Mouse (Mus musculus): ENCODE results near the gene Ankrd39.
A peak's percentile ranks its signal among the peaks of the same experiment; 100 is the strongest.

Ankrd39 gene

DNA sequence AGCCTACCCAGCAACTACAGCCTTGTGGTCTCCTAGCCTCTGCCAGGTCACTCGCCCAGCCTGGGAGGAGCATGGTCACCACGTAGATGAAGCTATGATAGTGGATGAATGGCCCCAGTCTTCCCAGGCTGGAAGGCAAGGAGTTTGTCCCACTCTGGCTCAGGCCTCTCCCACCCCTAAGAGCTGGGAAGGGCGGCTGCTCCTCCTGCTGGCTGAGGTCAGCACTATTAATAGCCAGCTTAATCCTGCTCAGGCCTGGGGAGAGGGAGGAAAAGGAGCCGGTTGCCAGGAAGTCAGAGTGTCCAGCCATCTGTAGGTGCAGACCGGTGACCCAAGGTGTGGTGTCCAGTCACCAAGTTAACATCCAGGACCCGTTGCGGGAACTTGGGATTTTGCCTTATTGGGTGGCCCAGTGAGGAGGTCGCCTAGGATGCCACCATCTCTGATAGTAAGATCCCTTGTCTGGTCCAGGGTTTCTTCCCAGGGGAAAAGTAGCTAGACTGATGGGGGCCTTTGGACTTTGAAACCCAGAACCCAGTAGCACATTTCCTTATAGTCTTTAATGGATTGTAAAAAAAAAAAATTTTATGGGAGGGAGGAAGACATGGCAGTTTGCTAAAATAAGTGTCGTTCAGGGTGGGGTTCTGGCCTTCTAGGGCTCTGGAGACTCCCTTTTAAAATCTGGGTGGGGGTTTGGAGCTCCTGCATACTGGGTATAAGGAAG, 54.7 kb downstream of the Ankrd39 start:
- peak; percentile 68 for DNase-seq (ENCODE audit: low read depth, low spot score)

DNA sequence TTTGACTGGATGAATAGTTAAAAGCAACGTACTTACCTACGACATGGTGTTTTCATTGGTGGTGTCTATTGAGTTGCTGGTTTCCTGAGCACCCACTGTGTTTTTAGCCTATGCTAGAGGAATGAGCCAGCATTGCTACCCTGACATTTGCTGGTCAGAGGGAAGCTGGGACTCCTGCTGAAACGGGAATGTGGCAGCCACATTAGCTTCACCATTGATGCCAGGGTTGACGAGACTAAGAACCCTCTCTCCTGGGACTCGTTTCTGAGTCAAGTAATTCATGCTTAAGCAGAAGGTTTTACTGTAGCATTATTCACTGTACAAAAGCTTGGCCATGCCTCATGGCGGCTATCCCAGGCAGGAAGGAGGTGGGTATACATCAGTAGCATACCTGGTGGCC, 57.6 kb downstream of the Ankrd39 start:
- no peak for DNase-seq (ENCODE audit: low read depth, low spot score)
